8 mouse cellular contexts compared by ENCODE assay signal in the genomic region with DNA sequence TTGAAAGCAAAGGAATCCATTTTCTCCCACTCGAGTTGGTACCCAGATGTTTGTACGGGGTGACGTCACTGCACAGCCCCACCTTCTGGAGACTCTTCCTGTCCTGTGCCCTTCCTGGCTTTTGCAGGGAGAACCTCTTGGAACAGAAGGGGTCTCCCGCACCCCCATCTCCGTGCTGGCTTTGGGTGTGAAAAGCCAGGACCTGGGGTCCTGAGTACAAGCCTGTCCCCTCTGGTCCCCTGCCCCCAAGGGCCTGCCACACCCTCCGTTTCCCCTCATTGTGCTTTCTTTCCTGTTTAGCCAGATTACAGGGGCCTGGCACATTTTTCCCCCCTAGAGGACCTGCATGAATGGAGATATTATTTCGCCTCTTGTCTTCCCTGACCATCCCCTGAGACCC. TPM values are rescaled to one million over a fixed set of nuclear protein-coding genes. Genes with fewer than 3 reads are reported as not detected.
DNase-seq lines count a peak whose midpoint lies in the region; ATAC-seq lines count a peak whose summit lies in the region.

No protein-coding gene starts in this region.

- H3K9me3 ChIP-seq in embryonic facial prominence, embryonic 11.5 days (replicated peaks; ENCODE audit: control insufficient read depth, low read length), result no peaks in the 10 kb centered on the region
- H3K9me3 ChIP-seq in lung, embryonic 16.5 days (ENCODE audit: control insufficient read depth, low read length), result no peaks in the 10 kb centered on the region

- no peaks in the 10 kb centered on the region; the same call in none of the 2 replicates for H3K36me3 ChIP-seq in embryonic facial prominence, embryonic 11.5 days (replicated peaks; ENCODE audit: control insufficient read depth, insufficient read depth, low read depth, low read length)
- H3K36me3 ChIP-seq in lung, embryonic 16.5 days (ENCODE audit: control insufficient read depth, insufficient read depth, low read length), result no peaks in the 10 kb centered on the region

- peaks cover 20% of the 10 kb centered on the region for H3K4me1 ChIP-seq in embryonic facial prominence, embryonic 11.5 days (ENCODE audit: control insufficient read depth, insufficient read depth, low read length)
- peaks cover 35% of the 10 kb centered on the region for H3K4me1 ChIP-seq in lung, embryonic 16.5 days (replicated peaks; ENCODE audit: control insufficient read depth, insufficient read depth, low read length)

- no peak overlapping the region; the same call in 1 of the 2 replicates for H3K4me2 ChIP-seq in embryonic facial prominence, embryonic 11.5 days (ENCODE audit: low read depth, low read length)
- peak overlapping the region; percentile 44 for H3K4me2 ChIP-seq in lung, embryonic 16.5 days (ENCODE audit: low read depth, low read length)

- no peak for ATAC-seq in embryonic facial prominence, embryonic 11.5 days (replicated peaks; ENCODE audit: insufficient number of reproducible peaks, low FRiP score, low TSS enrichment, low read depth)
- ATAC-seq in lung, embryonic 16.5 days (ENCODE audit: low read depth), result peak; percentile 64

- H3K27ac ChIP-seq in embryonic facial prominence, embryonic 11.5 days (replicated peaks; ENCODE audit: low read depth, low read length), result peak overlapping the region; percentile 82
- H3K27ac ChIP-seq in lung, embryonic 16.5 days (ENCODE audit: low read length), result peak overlapping the region; percentile 94

- DNase-seq in embryonic facial prominence, embryonic 11.5 days (ENCODE audit: low spot score), result peak; percentile 33
- DNase-seq in heart, adult 8-10 months (ENCODE audit: low spot score), result peak; percentile 80
- peak; percentile 43 for DNase-seq in kidney, adult 11 months
- no peak for DNase-seq in right cerebral cortex, adult 2 months (ENCODE audit: low spot score in 2 of 2)
- no peak for DNase-seq in cerebellum, postnatal 10 days
- DNase-seq in layer of hippocampus, postnatal 14 days (ENCODE audit: low spot score in 2 of 2), result no peak
- no peak for DNase-seq in cerebellum, adult 11 months

- peak overlapping the region; percentile 32 for H3K9ac ChIP-seq in embryonic facial prominence, embryonic 11.5 days (replicated peaks; ENCODE audit: low read length)
- H3K9ac ChIP-seq in lung, embryonic 16.5 days (ENCODE audit: low read length), result peak overlapping the region; percentile 65; the same call in 1 of the 2 replicates

- no peaks in the 10 kb centered on the region for H3K27me3 ChIP-seq in embryonic facial prominence, embryonic 11.5 days (ENCODE audit: control insufficient read depth, insufficient read depth, low read length)
- peaks cover 2% of the 10 kb centered on the region for H3K27me3 ChIP-seq in lung, embryonic 16.5 days (ENCODE audit: control insufficient read depth, insufficient read depth, low read depth, low read length)

- WGBS in embryonic facial prominence, embryonic 11.5 days, result 20% methylated on average over 7 of the region's 7 CpGs
- WGBS in lung, embryonic 16.5 days, result 24% methylated on average over 7 of the region's 7 CpGs

- H3K4me3 ChIP-seq in embryonic facial prominence, embryonic 11.5 days (ENCODE audit: low read depth, low read length), result no peak overlapping the region
- no peak overlapping the region for H3K4me3 ChIP-seq in lung, embryonic 16.5 days (ENCODE audit: low read length)

RNA-seq across cellular contexts. Expression of a gene that starts 58.0 kb away (rescaled TPM):
- polyA plus RNA-seq in embryonic facial prominence, embryonic 11.5 days (2014; fragmentation: Nextera tagmentation; extraction: Ambion mirVana), result 32.2 and 38.0 TPM in 2 replicates
- total RNA-seq in heart, adult 8-10 months (2022), result 100 to 1,000 TPM; 101 to 124 (median 116) TPM
- polyA plus RNA-seq in lung, embryonic 16.5 days (2015; fragmentation: Nextera tagmentation; extraction: Ambion mirVana), result 48.1 and 53.8 TPM in 2 replicates
- total RNA-seq in layer of hippocampus, postnatal 14 days (2021), result 10 to 100 TPM; 49.3 to 57.2 TPM

Comparison
In these comparisons a context has a peak if more than half of its experiments do, and no peak if none do; other contexts are left out.
1. DNase-seq: peak in embryonic facial prominence, embryonic 11.5 days (single experiment), heart, adult 8-10 months (single experiment) and kidney, adult 11 months (single experiment); none in right cerebral cortex, adult 2 months (0 of 2), cerebellum, postnatal 10 days (0 of 2), layer of hippocampus, postnatal 14 days (0 of 2) and cerebellum, adult 11 months (single experiment).